Mouse (Mus musculus): Measurements from ENCODE around the gene Irx4. TPM values are rescaled to one million over a fixed set of nuclear protein-coding genes. Genes with fewer than 3 reads are reported as not detected.

Gene Irx4
- polyA plus RNA-seq, 1 experiment, result not detected

DNA sequence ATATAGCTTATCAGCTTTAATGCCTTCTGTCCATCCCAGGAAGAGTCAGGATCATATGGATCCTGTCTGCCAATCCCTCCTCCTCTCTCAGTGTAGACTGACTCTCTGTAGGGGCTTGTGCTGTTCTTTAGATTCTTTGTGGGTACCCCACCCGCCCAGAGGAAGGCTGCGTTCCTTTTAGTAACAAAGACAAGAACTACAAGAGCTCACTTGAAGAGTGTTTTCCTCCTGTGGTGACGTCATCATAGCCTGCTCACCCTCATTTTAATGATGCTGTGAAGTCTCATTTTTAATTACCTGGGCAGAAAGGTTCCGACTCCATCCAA is 45.8 kb downstream of the Irx4 start:
- Histone ChIP-seq H3K9me3 (ENCODE audit: control insufficient read depth, low read length) (no peaks in the 10 kb centered on the region), H3K36me3 (ENCODE audit: control insufficient read depth) (no peaks in the 10 kb centered on the region), H3K4me1 (ENCODE audit: control insufficient read depth) (no peaks in the 10 kb centered on the region), H3K27me3 (ENCODE audit: control insufficient read depth) (no peaks in the 10 kb centered on the region), H3K4me3 (replicated peaks) (no peak overlapping the region)
- no peak for TF ChIP-seq TAL1 (IDR thresholded peaks at IDR 0.05; ENCODE audit: low read length)
- TF ChIP-seq GATA1 (IDR thresholded peaks at IDR 0.05; ENCODE audit: low read length), result no peak

DNA sequence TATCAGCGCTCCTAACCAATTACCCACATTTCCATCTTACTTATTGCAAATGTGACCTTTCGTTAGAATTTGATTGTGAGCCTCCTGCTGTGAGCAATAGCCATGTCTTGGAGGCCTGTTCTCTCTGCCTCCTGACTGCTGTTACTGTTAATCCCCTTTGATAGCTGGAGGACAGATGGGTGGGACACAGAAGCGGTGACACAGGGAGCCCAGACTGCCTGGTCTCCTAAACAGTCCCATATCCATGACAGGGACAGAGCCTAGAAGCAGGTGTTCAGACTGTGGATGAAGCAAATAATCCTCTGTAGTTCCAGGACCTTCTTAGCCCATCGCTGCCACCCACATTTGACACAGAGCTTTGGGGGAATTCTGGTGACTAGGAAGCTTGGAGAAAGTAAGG is 46.2 kb downstream of the Irx4 start:
- Histone ChIP-seq H3K4me3 (replicated peaks) (no peak overlapping the region), H3K9me3 (ENCODE audit: control insufficient read depth, low read length) (no peaks in the 10 kb centered on the region), H3K4me1 (ENCODE audit: control insufficient read depth) (no peaks in the 10 kb centered on the region), H3K36me3 (ENCODE audit: control insufficient read depth) (no peaks in the 10 kb centered on the region), H3K27me3 (ENCODE audit: control insufficient read depth) (no peaks in the 10 kb centered on the region)
- TF ChIP-seq TAL1 (IDR thresholded peaks at IDR 0.05; ENCODE audit: low read length) (no peak), GATA1 (IDR thresholded peaks at IDR 0.05; ENCODE audit: low read length) (no peak)

DNA sequence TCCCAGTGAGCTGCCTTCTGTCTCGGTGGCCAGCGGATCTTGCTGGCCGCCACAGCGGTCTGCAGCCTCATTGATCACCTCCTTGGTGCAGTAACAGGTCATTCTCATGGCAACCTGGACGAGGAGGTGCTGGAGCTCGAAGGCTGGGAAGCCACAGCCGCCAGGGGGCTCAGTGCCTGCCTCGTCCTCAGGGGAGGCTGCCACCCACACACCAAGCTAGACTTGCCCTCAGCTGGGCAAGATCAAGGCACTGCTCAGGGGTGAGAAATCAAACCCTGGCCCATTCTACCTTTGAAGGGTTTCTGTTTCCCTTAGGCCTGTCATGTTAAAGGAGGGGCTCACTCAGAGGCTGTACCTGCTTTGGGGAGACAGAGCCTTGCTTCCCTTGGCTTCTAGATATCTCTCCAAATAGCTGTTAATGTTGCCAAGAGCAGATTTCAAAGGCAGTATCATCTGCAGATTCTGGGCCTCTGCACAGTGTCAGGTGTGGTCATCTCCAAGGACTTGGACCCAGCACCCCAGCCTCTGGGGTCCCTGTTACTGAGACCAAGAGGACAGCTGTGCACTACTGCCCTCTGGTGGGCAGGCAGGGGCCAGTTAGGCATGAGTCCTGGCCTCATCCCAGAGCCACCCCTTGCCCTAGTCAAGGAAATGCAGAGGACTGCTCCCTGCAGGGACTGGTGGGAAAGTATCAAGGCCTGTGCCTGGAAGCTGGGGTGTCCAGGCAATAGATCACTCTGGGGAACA is 50.1 kb downstream of the Irx4 start:
- no peak overlapping the region for H3K4me3 ChIP-seq (replicated peaks)
- H3K27me3 ChIP-seq (ENCODE audit: control insufficient read depth), result no peaks in the 10 kb centered on the region
- no peaks in the 10 kb centered on the region for H3K36me3 ChIP-seq (ENCODE audit: control insufficient read depth)
- TF ChIP-seq TAL1 (IDR thresholded peaks at IDR 0.05; ENCODE audit: low read length), result no peak
- no peaks in the 10 kb centered on the region for H3K9me3 ChIP-seq (ENCODE audit: control insufficient read depth, low read length)
- H3K4me1 ChIP-seq (ENCODE audit: control insufficient read depth), result no peaks in the 10 kb centered on the region

Other genes with a start within 250 kb of the Irx4 start
- 3.9 and 5.2 TPM in 2 replicates for gene Mrpl36, start 68.0 kb downstream of the Irx4 start, polyA plus RNA-seq (2012)
- 50.1 and 53.8 TPM in 2 replicates for gene Ndufs6, start 68.1 kb downstream of the Irx4 start, polyA plus RNA-seq (2012)
- 11.1 and 15.4 TPM in 2 replicates for gene Lpcat1, start 206.7 kb downstream of the Irx4 start, polyA plus RNA-seq (2012)

Measured in erythroblast, embryonic 14.5 days (primary cell).